Mouse (Mus musculus) urinary bladder, postnatal 4 days (tissue): ENCODE results near the gene Hspa4.
"Not testable (repeated sequence)": the region's sequence is repeated elsewhere in the genome, so short reads cannot be mapped to it uniquely, and the experiment has no call there.

Experiments
- DNase-seq, 2 experiments: peaks; one replicate each; pipeline ENCODE4 v3.0.0; 2021 to 2022; ENCODE audit warnings: low spot score in 2 of 2

The Hspa4 gene

GRCm38 (mm10) chr11:53300330-53301166 lies at the start of gene Hspa4:
Gene Hspa4 (minus strand): TSS chr11:53300457.
- peak; percentile 97 to 99 for DNase-seq

GRCm38 (mm10) chr11:53345738-53346137 lies 45.5 kb upstream of the Hspa4 start:
- no peak for DNase-seq

DNA sequence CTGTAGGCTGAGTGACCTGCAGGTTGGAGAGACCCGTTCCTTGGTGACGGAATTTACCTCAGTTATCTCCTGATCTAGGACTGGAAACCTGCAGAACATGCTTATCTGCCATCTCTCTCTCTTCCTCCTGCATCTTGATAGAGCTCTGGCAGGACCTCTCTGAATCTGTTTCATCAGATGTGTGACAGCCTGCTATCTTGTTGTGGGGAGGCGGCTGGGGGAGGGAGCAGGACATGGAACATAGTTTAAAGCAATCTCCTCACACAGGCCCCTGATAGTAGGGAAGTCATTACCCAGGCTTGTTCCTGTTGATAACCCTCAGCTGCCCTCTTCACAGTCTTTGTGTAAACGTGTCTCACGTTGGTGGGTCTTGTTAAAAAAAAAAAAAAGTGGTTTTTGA lies 45.1 kb upstream of the Hspa4 start:
- DNase-seq: no peak

DNA sequence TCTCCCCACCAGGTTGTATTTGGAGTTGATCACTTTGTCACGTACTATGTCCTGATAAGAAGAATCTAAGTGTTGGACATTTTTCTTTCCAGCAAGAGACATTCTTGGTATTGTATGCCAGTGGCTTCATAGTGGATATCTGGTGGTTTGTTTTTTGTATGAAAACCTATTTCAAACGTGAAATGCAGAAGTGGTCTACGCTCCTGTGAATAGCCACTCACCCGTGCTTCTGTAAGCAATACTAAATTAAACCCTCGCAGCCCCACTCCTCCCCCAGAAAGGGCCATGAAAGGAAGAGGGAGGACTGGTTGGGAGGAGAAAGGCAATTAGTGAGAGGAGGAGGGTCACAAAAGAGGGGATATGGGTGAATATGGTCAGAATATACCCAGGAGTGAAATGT lies 42.5 kb upstream of the Hspa4 start:
- DNase-seq: no peak

- not testable (repeated sequence) for DNase-seq
Observed at GRCm38 (mm10) chr11:53341019-53341418, 40.8 kb upstream of the Hspa4 start.

DNA sequence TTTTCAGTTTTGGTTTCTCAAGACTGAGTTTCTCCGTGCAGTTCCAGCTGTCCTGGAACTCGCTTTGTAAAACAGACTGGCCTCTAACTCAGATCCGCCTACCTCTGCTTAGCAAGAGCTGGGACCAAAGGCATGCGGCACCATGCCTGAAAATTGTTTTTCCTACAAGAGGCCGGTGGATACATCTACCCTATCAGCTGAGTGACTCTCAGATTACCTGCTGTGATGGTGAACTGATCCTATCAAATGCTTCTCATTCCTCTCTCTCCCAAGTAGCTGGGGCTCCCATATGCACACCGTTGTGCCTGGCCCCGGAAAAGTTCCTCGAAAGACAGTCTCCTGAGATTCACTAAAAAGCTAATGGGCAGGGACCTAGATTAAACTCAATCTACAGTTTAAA lies 37.4 kb upstream of the Hspa4 start:
- no peak for DNase-seq

DNA sequence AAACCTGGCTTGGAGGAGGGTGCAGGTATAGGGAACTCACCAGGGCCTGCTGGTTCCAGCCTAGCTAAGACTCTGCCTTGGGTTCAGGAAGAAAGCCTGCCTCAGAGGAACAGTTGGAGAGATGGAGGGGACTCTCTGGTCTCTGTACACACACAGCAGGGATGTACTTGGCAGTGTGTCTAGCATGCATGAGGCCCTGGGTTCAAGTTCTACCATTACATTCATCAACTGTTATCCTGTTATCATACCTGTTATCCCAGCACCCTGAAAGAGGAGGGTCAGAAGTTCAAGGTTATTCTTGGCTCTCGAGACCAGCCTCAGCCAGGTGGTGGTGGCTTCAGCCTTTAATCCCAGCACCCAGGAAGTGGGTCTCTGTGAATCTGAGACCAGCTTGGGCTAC lies 36.7 kb upstream of the Hspa4 start:
- no peak for DNase-seq

DNA sequence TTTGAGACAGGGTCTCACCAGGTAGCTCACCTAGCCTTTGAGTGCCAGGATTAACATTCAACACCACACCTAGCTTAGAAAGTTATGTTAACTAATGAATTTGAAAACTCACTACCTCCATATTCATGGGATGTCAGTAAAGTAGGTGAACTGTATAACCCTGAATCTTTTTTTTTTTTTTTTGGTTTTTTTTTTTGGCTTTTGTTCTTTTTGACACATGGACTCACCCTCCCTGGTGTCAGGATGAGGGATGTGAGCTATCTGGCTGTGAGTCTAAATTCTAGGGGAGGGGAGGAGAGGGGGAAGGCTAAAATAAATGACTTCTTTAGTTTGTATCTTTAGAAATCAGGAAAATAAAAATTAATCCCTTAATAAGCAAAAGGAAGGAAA lies 35.9 kb upstream of the Hspa4 start:
- no peak for DNase-seq

DNA sequence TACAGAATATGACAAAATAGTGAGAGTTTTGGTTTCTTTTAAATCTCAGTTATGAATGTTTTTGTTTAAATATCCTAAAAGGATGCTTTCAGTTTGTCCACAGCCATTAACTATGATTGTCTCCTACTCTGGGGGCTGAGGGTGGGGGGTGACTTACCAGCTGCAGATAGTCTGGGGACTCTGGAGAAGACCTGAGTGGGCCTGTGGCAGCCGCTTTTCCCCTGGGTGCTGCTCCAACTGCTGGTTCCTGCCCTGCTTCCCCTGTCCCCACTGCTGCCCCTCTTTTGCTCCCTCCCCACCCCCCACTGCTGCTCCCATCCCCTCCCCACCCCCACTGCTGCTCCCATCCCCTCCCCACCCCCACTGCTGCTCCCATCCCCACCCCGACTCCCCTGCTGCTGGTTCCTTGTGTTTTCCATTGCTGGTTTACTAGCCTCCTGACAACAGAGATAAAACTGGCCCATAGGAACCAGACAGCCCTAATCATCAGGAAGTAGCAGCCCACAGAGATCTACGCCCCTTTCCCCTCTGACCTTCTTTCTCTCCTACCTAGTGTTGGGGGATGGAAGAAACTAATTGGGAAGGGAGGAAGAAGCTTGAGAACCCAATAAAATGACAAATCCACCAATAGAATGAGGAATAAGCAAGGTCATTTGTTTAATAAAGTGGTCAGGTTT lies 35.4 kb upstream of the Hspa4 start:
- DNase-seq: no peak

- DNase-seq: no peak
Observed at GRCm38 (mm10) chr11:53332076-53332680, 31.9 kb upstream of the Hspa4 start.

DNA sequence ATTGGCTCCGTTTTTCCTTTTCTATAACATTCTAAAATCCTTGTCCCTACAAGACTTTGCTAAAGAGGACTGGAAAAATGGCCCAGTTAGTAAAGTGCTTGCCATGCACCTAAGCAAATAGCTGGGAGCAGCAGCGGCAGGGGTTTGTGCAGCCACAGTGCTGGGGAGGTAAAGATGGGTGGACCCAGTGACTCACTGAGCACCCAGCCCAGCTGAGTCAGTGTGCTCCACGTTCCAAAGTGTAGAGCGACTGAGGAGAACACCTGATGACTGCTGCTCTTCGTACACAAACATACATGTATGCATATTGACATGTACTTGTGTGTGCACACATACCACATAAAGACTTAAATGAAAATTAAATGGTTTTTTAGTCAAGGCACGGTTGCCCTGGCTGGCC lies 30.9 kb upstream of the Hspa4 start:
- DNase-seq: no peak

GRCm38 (mm10) chr11:53330325-53330724 lies 30.1 kb upstream of the Hspa4 start:
- DNase-seq: no peak

- DNase-seq: peak; percentile 78 to 87
Observed at GRCm38 (mm10) chr11:53324512-53324968, 24.3 kb upstream of the Hspa4 start, which contains the start of gene Zcchc10. Gene Zcchc10 (plus strand): TSS chr11:53324679.

DNA sequence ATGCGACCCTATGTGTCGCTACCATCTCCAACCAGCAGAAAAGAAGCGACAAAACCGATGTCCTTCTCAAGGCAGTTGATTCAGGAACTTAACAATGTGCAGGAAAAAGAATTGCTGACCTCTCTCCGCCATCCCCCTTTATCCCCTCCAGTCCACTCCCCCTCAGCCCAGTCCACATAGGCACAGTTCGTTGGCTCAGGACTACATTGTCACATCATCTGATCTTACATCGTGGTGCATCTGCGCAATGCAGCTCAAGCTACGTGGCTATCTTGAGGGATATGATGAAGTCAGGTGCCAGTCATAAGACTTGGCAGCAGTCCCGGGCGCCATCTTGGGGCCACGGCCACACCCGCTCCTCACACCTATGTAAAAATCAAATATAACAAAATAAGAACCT lies 19.6 kb upstream of the Hspa4 start:
- DNase-seq: not testable (repeated sequence)

DNA sequence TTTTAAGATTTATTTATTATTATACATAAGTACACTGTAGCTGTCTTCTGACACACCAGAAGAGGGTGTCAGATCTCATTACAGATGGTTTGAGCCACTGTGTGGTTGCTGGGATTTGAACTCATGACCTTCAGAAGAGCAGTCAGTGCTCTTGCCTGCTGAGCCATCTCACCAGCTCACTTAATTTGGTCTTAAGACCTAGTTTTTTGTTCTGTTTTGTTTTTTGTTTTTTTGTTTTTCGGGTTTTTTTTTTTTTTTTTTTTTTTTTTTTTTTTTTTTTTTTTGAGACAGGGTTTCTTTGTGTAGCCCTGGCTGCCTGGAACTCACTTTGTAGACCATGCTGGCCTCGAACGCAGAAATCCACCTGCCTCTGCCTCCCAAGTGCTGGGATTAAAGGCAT lies 18.3 kb upstream of the Hspa4 start:
- not testable (repeated sequence) for DNase-seq

DNA sequence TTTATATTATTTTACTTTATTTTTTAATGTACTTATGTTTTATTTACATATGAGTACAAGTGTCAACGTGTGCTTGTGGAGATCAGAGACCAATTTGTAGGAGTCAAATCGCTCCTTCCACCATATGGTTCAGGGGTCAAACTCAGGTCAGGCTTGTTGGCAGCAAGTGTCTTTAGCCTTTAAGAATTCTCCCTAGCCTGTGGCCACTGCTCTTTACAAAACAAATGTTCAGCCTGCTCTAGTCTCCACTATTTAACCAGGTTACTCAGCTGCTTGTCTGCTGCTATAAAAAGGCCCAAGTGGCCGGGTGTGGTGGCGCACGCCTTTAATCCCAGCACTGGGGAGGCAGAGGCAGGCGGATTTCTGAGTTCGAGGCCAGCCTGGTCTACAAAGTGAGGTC lies 17.8 kb upstream of the Hspa4 start:
- no peak for DNase-seq

DNA sequence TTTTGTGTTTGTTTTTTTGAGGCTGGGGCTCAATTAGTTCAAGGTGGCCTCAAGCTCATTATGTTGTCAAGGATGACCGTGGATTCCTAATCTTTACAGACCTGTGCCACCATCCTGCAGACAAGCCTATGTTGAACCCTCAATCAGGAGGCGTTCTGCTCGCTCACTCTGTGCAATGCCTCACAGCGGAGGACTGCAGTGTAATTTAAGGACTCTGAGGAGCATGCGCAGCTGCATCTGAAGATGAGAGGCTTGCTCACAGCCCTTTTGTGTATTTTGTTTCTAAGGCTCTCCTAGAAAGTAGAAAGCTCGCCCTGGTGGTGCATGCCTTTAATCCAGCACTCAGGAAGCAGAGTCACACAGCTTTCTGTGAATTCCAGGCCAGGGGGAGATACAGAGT lies 16.7 kb upstream of the Hspa4 start:
- no peak for DNase-seq

- DNase-seq: no peak
Observed at GRCm38 (mm10) chr11:53314770-53315173, 14.5 kb upstream of the Hspa4 start.

DNA sequence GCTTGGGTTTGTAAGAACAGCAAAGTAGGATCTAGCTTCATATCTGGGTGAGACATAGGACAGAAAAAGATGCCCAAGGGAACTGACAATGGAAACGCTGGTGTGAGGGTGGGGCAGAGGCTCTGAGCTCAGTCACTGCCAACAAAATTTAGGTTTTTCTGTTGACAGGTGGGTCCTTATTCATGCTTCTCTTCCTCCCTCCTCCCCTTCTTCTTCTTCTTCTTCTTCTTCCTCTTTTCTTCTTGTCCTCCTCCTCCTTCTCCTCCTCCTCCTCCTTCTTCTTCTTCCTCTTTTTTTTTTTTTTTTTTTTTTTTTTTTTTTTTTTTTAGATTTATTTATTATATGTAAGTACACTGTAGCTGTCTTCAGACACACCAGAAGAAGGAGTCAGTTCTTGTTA lies 12.6 kb upstream of the Hspa4 start:
- DNase-seq: not testable (repeated sequence)

DNA sequence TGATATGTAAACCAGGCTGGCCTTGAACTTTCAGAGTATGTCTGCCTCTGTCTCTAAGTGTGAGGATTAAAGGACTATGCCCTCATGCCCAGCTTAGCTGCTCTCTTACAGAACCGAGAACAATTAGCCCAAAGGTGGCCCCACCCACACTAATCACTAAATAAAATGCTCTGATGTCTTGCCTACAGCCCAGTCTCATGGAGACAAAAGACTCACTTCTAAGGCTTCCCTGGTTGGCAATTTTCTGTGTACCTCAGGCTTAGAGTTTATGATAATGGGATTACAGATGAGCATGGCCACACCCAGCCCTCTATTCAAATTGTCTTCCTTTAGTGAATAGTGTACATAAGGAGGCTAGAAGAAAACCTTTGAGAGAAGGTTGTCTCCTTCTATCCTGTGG lies 11.1 kb upstream of the Hspa4 start:
- DNase-seq: no peak

- DNase-seq: peak in 1 of 2 experiments; percentile 47
Observed at GRCm38 (mm10) chr11:53308884-53309310, 8.6 kb upstream of the Hspa4 start.

GRCm38 (mm10) chr11:53308251-53308864 lies 8.1 kb upstream of the Hspa4 start:
- peak in 1 of 2 experiments; percentile 58 for DNase-seq
